Mouse (Mus musculus) heart, embryonic 12.5 days (tissue): ENCODE data around the gene Mypop. TPM values are rescaled to one million over a fixed set of nuclear protein-coding genes. Genes with fewer than 3 reads are reported as not detected.

Experiments
- ATAC-seq: fragments of 200-750 bp; cut with Nextera tagmentation; 2 replicates; pipeline ENCODE4 v1.8.0; 2017; ENCODE audit warnings: moderate TSS enrichment, moderate library complexity; ENCODE audit not compliant: insufficient number of reproducible peaks, low FRiP score
- H3K27ac ChIP-seq: fragments of 300-500 bp; sonication (generic); 2 replicates; pipeline ENCODE4 v1.5.1; 2016; ENCODE audit warnings: mild to moderate bottlenecking, moderate library complexity; ENCODE audit not compliant: poor library complexity, severe bottlenecking
- H3K27me3 ChIP-seq: fragments of 300-500 bp; sonication (generic); replicated peaks from 2 replicates; pipeline ENCODE4 v1.6.1; 2016; ENCODE audit warnings: mild to moderate bottlenecking, moderate library complexity
- H3K36me3 ChIP-seq: fragments of 300-500 bp; sonication (generic); 2 replicates; pipeline ENCODE4 v1.6.1; 2016; ENCODE audit warnings: mild to moderate bottlenecking, moderate library complexity
- H3K4me1 ChIP-seq: fragments of 300-500 bp; sonication (generic); replicated peaks from 2 replicates; pipeline ENCODE4 v1.6.1; 2016; ENCODE audit warnings: mild to moderate bottlenecking
- H3K4me2 ChIP-seq: fragments of 300-500 bp; sonication (generic); 2 replicates; pipeline ENCODE4 v1.6.1; 2016; ENCODE audit warnings: mild to moderate bottlenecking, moderate library complexity
- H3K4me3 ChIP-seq: fragments of 300-500 bp; sonication (generic); 2 replicates; pipeline ENCODE4 v1.5.1; 2016; ENCODE audit warnings: mild to moderate bottlenecking
- H3K9ac ChIP-seq: fragments of 300-500 bp; sonication (generic); 2 replicates; pipeline ENCODE4 v1.6.1; 2016; ENCODE audit warnings: mild to moderate bottlenecking, moderate library complexity
- H3K9me3 ChIP-seq: fragments of 300-500 bp; sonication (generic); replicated peaks from 2 replicates; pipeline ENCODE4 v1.6.1; 2016; ENCODE audit warnings: mild to moderate bottlenecking, moderate library complexity
- WGBS: fragments of 180-500 bp; shearing (Covaris S2); methylation state at CpG from one replicate; pipeline ENCODE4 v1.1.7; 2016; 5-methylcytosine and 5-hydroxymethylcytosine counted together
- polyA plus RNA-seq: library from polyadenylated mRNA; unstranded; fragments of >200 nt; fragmentation: Nextera tagmentation; extraction: Ambion mirVana; gene quantifications from 2 replicates; pipeline ENCODE4 v1.2.1, GENCODE M21; 2016

Gene Mypop
- 2.7 and 3.0 TPM in 2 replicates for polyA plus RNA-seq

- H3K4me2 ChIP-seq = peak within 1 kb of the TSS; percentile 82
- ATAC-seq = peak; percentile 91
- no peaks in the 10 kb centered on the region for H3K9me3 ChIP-seq
- H3K27me3 ChIP-seq = peaks cover 41% of the 10 kb centered on the region
- peaks cover 12% of the 10 kb centered on the region; the same call in 1 of the 2 replicates for H3K36me3 ChIP-seq
- H3K4me3 ChIP-seq = peak within 1 kb of the TSS; percentile 52
- peaks cover 18% of the 10 kb centered on the region for H3K4me1 ChIP-seq
- peak within 1 kb of the TSS; percentile 76 for H3K27ac ChIP-seq
- peak within 1 kb of the TSS; percentile 59 for H3K9ac ChIP-seq
- WGBS = under 1% methylated on average over 36 of the region's 37 CpGs
Observed at GRCm38 (mm10) chr7:18990601-18991295, at the start of gene Mypop. Gene Mypop, plus strand, starts transcription at chr7:18991245.

GRCm38 (mm10) chr7:18942376-18942775 is 48.7 kb upstream of the Mypop start:
- H3K4me1 ChIP-seq = no peaks in the 10 kb centered on the region
- H3K9me3 ChIP-seq = no peaks in the 10 kb centered on the region
- no peak overlapping the region for H3K27ac ChIP-seq
- H3K4me3 ChIP-seq = no peak overlapping the region
- peaks cover 13% of the 10 kb centered on the region; the same call in 1 of the 2 replicates for H3K27me3 ChIP-seq
- H3K36me3 ChIP-seq = no peaks in the 10 kb centered on the region
- H3K4me2 ChIP-seq = no peak overlapping the region
- no peak for ATAC-seq
- WGBS = 56% methylated on average over 1 of the region's 1 CpGs
- H3K9ac ChIP-seq = no peak overlapping the region

GRCm38 (mm10) chr7:18942815-18943214 is 48.2 kb upstream of the Mypop start:
- Histone ChIP-seq H3K36me3 (no peaks in the 10 kb centered on the region), H3K9ac (no peak overlapping the region), H3K27me3 (peaks cover 13% of the 10 kb centered on the region; the same call in 1 of the 2 replicates), H3K4me1 (no peaks in the 10 kb centered on the region), H3K4me2 (no peak overlapping the region), H3K9me3 (no peaks in the 10 kb centered on the region), H3K4me3 (no peak overlapping the region), H3K27ac (no peak overlapping the region)
- WGBS = 52% methylated on average over 9 of the region's 9 CpGs
- no peak for ATAC-seq

DNA sequence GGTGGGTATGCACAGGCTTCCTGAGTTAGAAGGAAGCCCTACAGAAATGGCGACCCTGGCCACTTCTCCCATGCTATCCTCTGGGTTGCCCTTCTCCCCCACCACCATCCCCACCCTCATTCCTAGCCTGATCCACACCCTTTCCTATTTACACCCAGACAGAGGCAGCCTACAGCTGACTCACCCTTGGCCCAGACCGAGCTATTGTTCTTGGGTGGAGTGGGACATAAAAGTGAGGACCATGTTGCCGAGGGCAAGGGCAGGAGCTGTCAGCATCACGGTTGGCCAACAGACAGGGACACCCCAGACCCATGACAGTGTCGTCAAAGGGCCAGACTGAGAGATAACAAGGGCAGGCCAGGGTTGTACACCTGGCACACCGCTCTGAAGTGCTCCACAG is 42.9 kb upstream of the Mypop start:
- 46% methylated on average over 6 of the region's 6 CpGs for WGBS
- Histone ChIP-seq H3K4me2 (no peak overlapping the region), H3K4me3 (no peak overlapping the region), H3K9me3 (no peaks in the 10 kb centered on the region), H3K4me1 (peaks cover 12% of the 10 kb centered on the region), H3K36me3 (no peaks in the 10 kb centered on the region), H3K27me3 (peaks cover 15% of the 10 kb centered on the region; the same call in 1 of the 2 replicates), H3K9ac (no peak overlapping the region), H3K27ac (no peak overlapping the region)
- peak; percentile 63 for ATAC-seq

DNA sequence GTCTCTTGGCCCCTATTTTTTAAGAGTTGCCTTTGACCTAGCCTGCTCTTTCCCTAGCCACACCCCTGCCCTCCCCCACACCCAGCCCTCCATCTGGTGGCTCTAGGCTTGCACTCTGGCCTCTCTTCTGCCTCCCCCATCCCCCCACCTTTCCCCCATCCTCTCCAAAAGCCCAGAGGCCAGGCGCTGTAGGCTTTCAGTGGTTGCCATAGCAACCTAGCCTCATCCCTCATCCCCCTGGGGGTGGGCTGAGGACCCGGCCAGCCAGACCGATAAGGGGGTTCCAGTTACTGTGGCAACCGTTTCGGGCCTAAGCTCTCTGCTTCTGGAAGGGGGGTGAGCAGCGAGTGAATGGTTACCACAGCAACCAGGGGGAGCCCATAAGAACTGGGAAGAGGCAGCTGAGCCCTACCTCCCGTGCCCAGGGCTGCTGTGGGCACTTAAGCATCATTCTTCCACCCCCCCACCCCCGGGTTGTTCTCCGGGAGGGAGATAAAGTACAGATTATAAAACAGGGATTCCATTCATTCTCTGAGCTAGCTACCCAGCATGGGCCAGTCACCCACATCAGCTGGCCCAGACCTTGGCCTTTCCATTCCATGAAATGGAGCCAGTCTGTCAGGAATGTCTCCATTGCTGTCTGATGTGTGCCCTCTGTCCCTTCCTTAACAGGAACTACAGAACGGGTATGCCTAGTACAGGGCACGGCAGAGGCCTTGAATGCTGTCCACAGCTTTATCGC is 41.1 kb upstream of the Mypop start:
- no peak for ATAC-seq
- peaks cover 12% of the 10 kb centered on the region; the same call in 1 of the 2 replicates for H3K27me3 ChIP-seq
- 30% methylated on average over 12 of the region's 12 CpGs for WGBS

GRCm38 (mm10) chr7:18950523-18951315 is 40.3 kb upstream of the Mypop start:
- no peaks in the 10 kb centered on the region for H3K36me3 ChIP-seq
- H3K9ac ChIP-seq = no peak overlapping the region
- H3K27ac ChIP-seq = no peak overlapping the region
- no peak for ATAC-seq
- peaks cover 12% of the 10 kb centered on the region; the same call in 1 of the 2 replicates for H3K27me3 ChIP-seq
- H3K4me1 ChIP-seq = peaks cover 12% of the 10 kb centered on the region
- H3K4me2 ChIP-seq = no peak overlapping the region
- WGBS = 21% methylated on average over 18 of the region's 18 CpGs
- H3K4me3 ChIP-seq = no peak overlapping the region
- no peaks in the 10 kb centered on the region for H3K9me3 ChIP-seq

More for the DNA sequence above, 41.1 kb upstream of the Mypop start:
- H3K4me1 ChIP-seq = peaks cover 12% of the 10 kb centered on the region
- H3K9me3 ChIP-seq = no peaks in the 10 kb centered on the region
- H3K4me2 ChIP-seq = no peak overlapping the region
- H3K36me3 ChIP-seq = no peaks in the 10 kb centered on the region
- H3K27ac ChIP-seq = no peak overlapping the region
- H3K9ac ChIP-seq = no peak overlapping the region
- H3K4me3 ChIP-seq = no peak overlapping the region

DNA sequence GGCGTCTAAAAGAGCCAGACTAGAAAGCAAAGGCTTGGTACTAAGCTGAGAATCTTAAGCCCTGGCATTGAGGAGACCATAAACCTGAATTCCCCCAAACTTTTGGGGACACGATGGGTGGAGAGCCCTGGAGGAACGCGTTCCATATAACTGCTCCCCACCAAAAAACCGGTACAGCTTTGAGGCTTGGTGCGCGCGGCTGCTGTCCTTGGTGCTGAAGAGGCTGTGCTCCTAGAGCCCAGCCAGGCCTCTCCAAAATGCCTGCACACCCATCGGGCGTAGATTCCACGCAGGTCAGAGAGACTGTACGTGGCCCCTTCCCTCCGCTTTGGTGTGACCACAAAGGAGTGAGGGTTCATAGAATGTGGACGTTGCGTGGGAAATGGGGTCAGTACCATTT is 39.6 kb upstream of the Mypop start:
- H3K9me3 ChIP-seq = no peaks in the 10 kb centered on the region
- H3K4me1 ChIP-seq = peaks cover 12% of the 10 kb centered on the region
- H3K9ac ChIP-seq = no peak overlapping the region
- H3K4me2 ChIP-seq = no peak overlapping the region
- peaks cover 15% of the 10 kb centered on the region for H3K27me3 ChIP-seq
- no peak for ATAC-seq
- no peak overlapping the region for H3K27ac ChIP-seq
- WGBS = 11% methylated on average over 15 of the region's 15 CpGs
- H3K4me3 ChIP-seq = no peak overlapping the region
- H3K36me3 ChIP-seq = no peaks in the 10 kb centered on the region

DNA sequence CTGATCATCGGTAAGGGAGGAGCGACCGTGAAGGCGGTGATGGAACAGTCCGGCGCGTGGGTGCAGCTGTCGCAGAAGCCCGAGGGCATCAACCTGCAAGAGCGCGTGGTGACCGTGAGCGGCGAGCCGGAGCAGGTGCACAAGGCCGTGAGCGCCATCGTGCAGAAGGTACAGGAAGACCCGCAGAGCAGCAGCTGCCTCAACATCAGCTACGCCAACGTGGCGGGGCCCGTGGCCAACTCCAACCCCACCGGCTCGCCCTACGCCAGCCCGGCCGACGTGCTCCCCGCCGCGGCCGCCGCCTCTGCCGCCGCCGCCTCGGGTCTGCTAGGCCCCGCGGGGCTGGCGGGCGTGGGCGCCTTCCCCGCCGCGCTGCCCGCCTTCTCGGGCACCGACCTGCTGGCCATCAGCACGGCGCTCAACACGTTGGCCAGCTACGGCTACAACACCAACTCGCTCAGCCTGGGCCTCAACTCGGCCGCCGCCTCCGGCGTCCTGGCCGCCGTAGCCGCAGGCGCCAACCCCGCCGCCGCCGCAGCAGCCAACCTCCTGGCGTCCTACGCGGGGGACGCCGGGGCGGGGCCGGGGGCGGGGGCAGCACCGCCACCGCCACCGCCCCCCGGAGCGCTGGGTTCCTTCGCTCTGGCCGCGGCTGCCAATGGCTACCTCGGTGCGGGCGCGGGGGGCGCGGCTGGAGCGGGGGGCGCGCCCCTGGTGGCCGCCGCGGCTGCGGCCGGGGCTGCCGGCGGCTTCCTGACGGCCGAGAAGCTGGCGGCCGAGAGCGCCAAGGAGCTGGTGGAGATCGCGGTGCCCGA is 33.3 kb upstream of the Mypop start:
- peak overlapping the region; percentile 96 for H3K4me2 ChIP-seq
- 0 out of 2 replicates have a peak overlapping the region, but pooled peaks have one; percentile 30 for H3K27ac ChIP-seq
- H3K4me3 ChIP-seq = peak overlapping the region; percentile 67
- peak overlapping the region; percentile 76 for H3K9ac ChIP-seq
- H3K9me3 ChIP-seq = no peaks in the 10 kb centered on the region
- peak; percentile 81 for ATAC-seq
- peaks cover 19% of the 10 kb centered on the region for H3K4me1 ChIP-seq
- H3K27me3 ChIP-seq = peaks cover 52% of the 10 kb centered on the region
- H3K36me3 ChIP-seq = no peaks in the 10 kb centered on the region
- WGBS = under 1% methylated on average over 107 of the region's 107 CpGs

DNA sequence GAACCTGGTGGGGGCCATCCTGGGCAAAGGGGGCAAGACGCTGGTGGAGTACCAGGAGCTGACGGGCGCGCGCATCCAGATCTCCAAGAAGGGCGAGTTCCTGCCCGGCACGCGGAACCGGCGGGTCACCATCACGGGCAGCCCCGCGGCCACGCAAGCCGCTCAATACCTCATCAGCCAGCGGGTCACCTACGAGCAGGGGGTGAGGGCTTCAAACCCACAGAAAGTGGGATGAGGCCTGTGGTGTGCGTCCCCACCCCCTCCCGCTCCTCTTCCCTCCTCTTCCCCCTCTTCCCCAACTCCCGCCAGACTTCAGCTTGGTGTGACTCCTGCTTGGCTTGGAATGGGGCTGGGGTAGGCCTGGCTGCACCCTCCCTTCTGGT is 32.7 kb upstream of the Mypop start:
- H3K9ac ChIP-seq = peak overlapping the region; percentile 76
- H3K4me2 ChIP-seq = peak overlapping the region; percentile 96
- peak overlapping the region; percentile 67 for H3K4me3 ChIP-seq
- 0 out of 2 replicates have a peak, but pooled peaks have one; percentile 14 for ATAC-seq
- peak overlapping the region; percentile 30; the same call in 1 of the 2 replicates for H3K27ac ChIP-seq
- peaks cover 58% of the 10 kb centered on the region for H3K27me3 ChIP-seq
- 1% methylated on average over 9 of the region's 21 CpGs for WGBS
- no peaks in the 10 kb centered on the region for H3K36me3 ChIP-seq
- no peaks in the 10 kb centered on the region for H3K9me3 ChIP-seq
- H3K4me1 ChIP-seq = peaks cover 25% of the 10 kb centered on the region

GRCm38 (mm10) chr7:18959446-18959845 is 31.6 kb upstream of the Mypop start:
- Histone ChIP-seq H3K27ac (0 out of 2 replicates have a peak overlapping the region, but pooled peaks have one; percentile 11), H3K9ac (no peak overlapping the region), H3K4me3 (no peak overlapping the region), H3K4me2 (peak overlapping the region; percentile 41), H3K27me3 (peaks cover 68% of the 10 kb centered on the region), H3K36me3 (no peaks in the 10 kb centered on the region), H3K4me1 (peaks cover 27% of the 10 kb centered on the region), H3K9me3 (no peaks in the 10 kb centered on the region)
- WGBS = 38% methylated on average over 8 of the region's 8 CpGs
- peak; percentile 47 for ATAC-seq
